Mouse (Mus musculus): ENCODE data around the gene Lhfpl2.

GRCm38 (mm10) chr13:94190386-94190785 is 132.8 kb downstream of the Lhfpl2 start:
- TF ChIP-seq CTCF (IDR thresholded peaks at IDR 0.05; ENCODE audit: extremely low read depth, insufficient read depth, low read length) (no peak), POLR2A (IDR thresholded peaks at IDR 0.05; ENCODE audit: extremely low read depth, insufficient read depth, low read length) (no peak)

Data from cortical plate, adult 2 months (tissue).